Comparison of ENCODE assay signal across 10 mouse cellular contexts in genomic region chr14:55724411-55724871, GRCm38 (mm10). TPM values are rescaled to one million over a fixed set of nuclear protein-coding genes. Genes with fewer than 3 reads are reported as not detected.
DNase-seq lines count a peak whose midpoint lies in the region; ATAC-seq and TF ChIP-seq lines count a peak whose summit lies in the region.
"Had no signal": no experiment of that assay in that cellular context is flagged by ENCODE, and none has a peak within 500 bp of the region (broad histone marks: within the 10 kb centered on the region; RNA-seq: fewer than 3 reads in every experiment).

No protein-coding gene starts in this region.

- H3K4me3 ChIP-seq in kidney, adult 2 months (ENCODE audit: insufficient read depth, low read depth, low read length), result no peak overlapping the region
- H3K4me3 ChIP-seq in hindbrain, embryonic 12.5 days, result no peak overlapping the region
- H3K4me3 ChIP-seq in midbrain, embryonic 15.5 days, result no peak overlapping the region
- H3K4me3 ChIP-seq: stomach, embryonic 15.5 days had no signal

- no peaks in the 10 kb centered on the region for H3K9me3 ChIP-seq in hindbrain, embryonic 12.5 days (replicated peaks)
- H3K9me3 ChIP-seq in midbrain, embryonic 15.5 days, result no peaks in the 10 kb centered on the region
- H3K9me3 ChIP-seq: stomach, embryonic 15.5 days had no signal

- TF ChIP-seq POLR2A in kidney, adult 2 months (IDR thresholded peaks at IDR 0.05; ENCODE audit: low read depth, low read length), result no peak

- 37% methylated on average over 8 of the region's 8 CpGs for WGBS in kidney, adult 2 months
- 69% methylated on average over 8 of the region's 8 CpGs for WGBS in hindbrain, embryonic 12.5 days
- 74% methylated on average over 8 of the region's 8 CpGs for WGBS in midbrain, embryonic 15.5 days

- no peaks in the 10 kb centered on the region for H3K27me3 ChIP-seq in kidney, adult 2 months (replicated peaks; ENCODE audit: control insufficient read depth, insufficient read depth, low read length)
- H3K27me3 ChIP-seq in hindbrain, embryonic 12.5 days, result no peaks in the 10 kb centered on the region
- H3K27me3 ChIP-seq in midbrain, embryonic 15.5 days (replicated peaks), result no peaks in the 10 kb centered on the region
- H3K27me3 ChIP-seq: stomach, embryonic 15.5 days had no signal

- H3K9ac ChIP-seq in hindbrain, embryonic 12.5 days, result no peak overlapping the region
- H3K9ac ChIP-seq in midbrain, embryonic 15.5 days, result no peak overlapping the region
- H3K9ac ChIP-seq: stomach, embryonic 15.5 days had no signal

- H3K27ac ChIP-seq in kidney, adult 2 months (ENCODE audit: insufficient read depth, low read depth, low read length), result 0 out of 2 replicates have a peak overlapping the region, but pooled peaks have one; percentile 24
- H3K27ac ChIP-seq in hindbrain, embryonic 12.5 days, result no peak overlapping the region
- no peak overlapping the region for H3K27ac ChIP-seq in midbrain, embryonic 15.5 days
- H3K27ac ChIP-seq: kidney, postnatal 0 days; stomach, embryonic 15.5 days had no signal

- no peak for TF ChIP-seq CTCF in kidney, adult 2 months (conservative IDR thresholded peaks at IDR 0.05; ENCODE audit: insufficient read depth, insufficient read length, low read depth, low read length)

- H3K4me1 ChIP-seq in kidney, adult 2 months (ENCODE audit: control insufficient read depth, insufficient read depth, low read length), result peaks cover 10% of the 10 kb centered on the region; the same call in 1 of the 2 replicates
- H3K4me1 ChIP-seq in hindbrain, embryonic 12.5 days, result 0 out of 2 replicates have a peak, but pooled peaks cover 13% of the 10 kb centered on the region
- peaks cover 13% of the 10 kb centered on the region for H3K4me1 ChIP-seq in midbrain, embryonic 15.5 days

- DNase-seq in kidney, adult 2 months, result peak; percentile 72
- DNase-seq in kidney, adult 18-20 months, result no peak
- DNase-seq in gonadal fat pad, adult 2 months (ENCODE audit: low read depth), result peak; percentile 64
- DNase-seq in lung, postnatal 10 days, result peak; percentile 57
- DNase-seq in thymus, postnatal 14 days, result peak; percentile 83
- DNase-seq in ovary, postnatal 10 days (ENCODE audit: low spot score), result no peak

- ATAC-seq in hindbrain, embryonic 12.5 days (ENCODE audit: low FRiP score), result no peak
- no peak for ATAC-seq in midbrain, embryonic 15.5 days (replicated peaks)

- H3K4me2 ChIP-seq in hindbrain, embryonic 12.5 days (replicated peaks), result no peak overlapping the region
- H3K4me2 ChIP-seq in midbrain, embryonic 15.5 days, result no peak overlapping the region
- H3K4me2 ChIP-seq: stomach, embryonic 15.5 days had no signal

- H3K36me3 ChIP-seq in kidney, adult 2 months (ENCODE audit: control insufficient read depth, insufficient read depth, low read length), result no peaks in the 10 kb centered on the region
- H3K36me3 ChIP-seq in hindbrain, embryonic 12.5 days, result peaks cover 5% of the 10 kb centered on the region; the same call in 1 of the 2 replicates
- H3K36me3 ChIP-seq in midbrain, embryonic 15.5 days (replicated peaks), result no peaks in the 10 kb centered on the region

RNA-seq across cellular contexts. Expression of gene Rabggta, which starts 2.4 kb away (rescaled TPM):
- 70.0 and 86.9 TPM in 2 replicates for polyA plus RNA-seq in kidney, adult 2 months (2012; rRNA removed)
- 48.4 and 49.0 TPM in 2 replicates for polyA plus RNA-seq in gonadal fat pad, adult 2 months (2012; rRNA removed)
- polyA plus RNA-seq in hindbrain, embryonic 12.5 days (2016; fragmentation: Nextera tagmentation; extraction: Ambion mirVana), result 36.6 and 38.1 TPM in 2 replicates
- polyA plus RNA-seq in midbrain, embryonic 15.5 days (2015; fragmentation: Nextera tagmentation; extraction: Ambion mirVana), result 56.7 and 61.4 TPM in 2 replicates

RNA-seq across cellular contexts. Expression of gene Tgm1, which starts 10.7 kb away (rescaled TPM):
- polyA plus RNA-seq in kidney, adult 2 months (2012; rRNA removed), result 29.6 and 30.1 TPM in 2 replicates
- 4.3 and 4.4 TPM in 2 replicates for polyA plus RNA-seq in gonadal fat pad, adult 2 months (2012; rRNA removed)
- 0.48 and 0.90 TPM in 2 replicates for polyA plus RNA-seq in hindbrain, embryonic 12.5 days (2016; fragmentation: Nextera tagmentation; extraction: Ambion mirVana)
- 0.20 and 0.27 TPM in 2 replicates for polyA plus RNA-seq in midbrain, embryonic 15.5 days (2015; fragmentation: Nextera tagmentation; extraction: Ambion mirVana)

RNA-seq across cellular contexts. Expression of gene Dhrs1, which starts 21.0 kb away (rescaled TPM):
- 223 and 228 TPM in 2 replicates for polyA plus RNA-seq in kidney, adult 2 months (2012; rRNA removed)
- polyA plus RNA-seq in gonadal fat pad, adult 2 months (2012; rRNA removed), result 92.5 and 99.0 TPM in 2 replicates
- polyA plus RNA-seq in hindbrain, embryonic 12.5 days (2016; fragmentation: Nextera tagmentation; extraction: Ambion mirVana), result 73.2 and 75.0 TPM in 2 replicates
- 61.6 and 68.7 TPM in 2 replicates for polyA plus RNA-seq in midbrain, embryonic 15.5 days (2015; fragmentation: Nextera tagmentation; extraction: Ambion mirVana)

RNA-seq across cellular contexts. Expression of gene Nop9, which starts 21.1 kb away (rescaled TPM):
- polyA plus RNA-seq in kidney, adult 2 months (2012; rRNA removed), result 12.9 and 16.1 TPM in 2 replicates
- 16.7 and 18.1 TPM in 2 replicates for polyA plus RNA-seq in gonadal fat pad, adult 2 months (2012; rRNA removed)
- polyA plus RNA-seq in hindbrain, embryonic 12.5 days (2016; fragmentation: Nextera tagmentation; extraction: Ambion mirVana), result 42.0 and 47.5 TPM in 2 replicates
- polyA plus RNA-seq in midbrain, embryonic 15.5 days (2015; fragmentation: Nextera tagmentation; extraction: Ambion mirVana), result 28.7 and 31.8 TPM in 2 replicates

RNA-seq across cellular contexts. Expression of gene Cideb, which starts 33.8 kb away (rescaled TPM):
- polyA plus RNA-seq in kidney, adult 2 months (2012; rRNA removed), result 485 and 513 TPM in 2 replicates
- 5.9 and 8.3 TPM in 2 replicates for polyA plus RNA-seq in gonadal fat pad, adult 2 months (2012; rRNA removed)
- polyA plus RNA-seq in hindbrain, embryonic 12.5 days (2016; fragmentation: Nextera tagmentation; extraction: Ambion mirVana), result 0.36 and 0.56 TPM in 2 replicates
- 0.25 and 0.66 TPM in 2 replicates for polyA plus RNA-seq in midbrain, embryonic 15.5 days (2015; fragmentation: Nextera tagmentation; extraction: Ambion mirVana)

Comparison
In these comparisons a context has a peak if more than half of its experiments do, and no peak if none do; other contexts are left out.
1. DNase-seq: peak in kidney, adult 2 months (single experiment), gonadal fat pad, adult 2 months (single experiment), lung, postnatal 10 days (single experiment) and thymus, postnatal 14 days (single experiment); none in kidney, adult 18-20 months (single experiment) and ovary, postnatal 10 days (single experiment).